Mouse (Mus musculus) liver, postnatal 0 days (tissue): ENCODE measurements around the gene Papln.

Experiments used
- CTCF ChIP-seq: sonication (generic); IDR thresholded peaks from 2 replicates; pipeline ENCODE4 v1.5.1; 2016; ENCODE audit warnings: antibody characterized with exemption, low read depth
- EP300 ChIP-seq: IDR thresholded peaks from 2 replicates; pipeline ENCODE4 v1.6.1; 2016; ENCODE audit warnings: antibody characterized with exemption, low read depth, mild to moderate bottlenecking

- TF ChIP-seq EP300 (no peak), CTCF (no peak)
Measured at GRCm38 (mm10) chr12:83816616-83817015, 53.2 kb downstream of the Papln start.
